Mouse (Mus musculus) ES-Bruce4 (cell line): Measurements from ENCODE around the gene Surf2.
A peak's percentile ranks its signal among the peaks of the same experiment; 100 is the strongest.

Source experiments
- CTCF ChIP-seq: IDR thresholded peaks from one replicate; pipeline ENCODE4 v1.8.1; 2011; ENCODE audit warnings: low read depth, low read length
- EP300 ChIP-seq: IDR thresholded peaks from 2 replicates; pipeline ENCODE4 v1.6.1; 2011; ENCODE audit warnings: low read depth, low read length; ENCODE audit not compliant: insufficient read depth
- POLR2A ChIP-seq: IDR thresholded peaks from one replicate; pipeline ENCODE4 v1.8.1; 2011; ENCODE audit warnings: low read length; ENCODE audit not compliant: insufficient read depth

DNA sequence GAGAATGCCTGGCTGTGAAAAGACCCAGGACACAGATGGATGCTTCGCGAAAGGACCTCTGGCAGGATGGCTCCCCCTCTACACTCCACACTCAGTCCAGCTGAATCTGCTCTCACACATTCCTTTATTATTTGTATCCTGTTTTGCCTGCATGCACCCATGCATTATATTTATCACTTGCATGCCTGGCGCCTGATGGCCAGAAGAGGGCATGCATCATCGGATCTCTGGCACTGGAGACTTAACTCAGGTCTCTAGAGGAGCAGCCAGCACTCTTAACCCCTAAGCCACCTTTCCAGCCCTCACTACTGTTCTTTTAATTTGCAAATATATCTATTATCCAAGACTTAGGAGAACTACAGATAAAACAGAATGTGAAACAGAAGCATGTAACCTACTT, 44.6 kb downstream of the Surf2 start:
- TF ChIP-seq EP300 (no peak), CTCF (peak; percentile 32), POLR2A (no peak)
